Mouse (Mus musculus): ENCODE data around the gene AC161166.1. TPM values are rescaled to one million over a fixed set of nuclear protein-coding genes. Genes with fewer than 3 reads are reported as not detected.
A peak's percentile ranks its signal among the peaks of the same experiment; 100 is the strongest.
"Not testable (repeated sequence)": the region's sequence is repeated elsewhere in the genome, so short reads cannot be mapped to it uniquely, and the experiment has no call there.

AC161166.1 gene
- total and polyA plus RNA-seq, 2 experiments from 2014 or later = 0.10 TPM; not detected in 1

GRCm38 (mm10) chr7:24517077-24517476, 4.8 kb upstream of the AC161166.1 start:
- TF ChIP-seq EP300 (IDR thresholded peaks at IDR 0.05; ENCODE audit: low read depth) (no peak), CTCF (IDR thresholded peaks at IDR 0.05; ENCODE audit: low read depth) (no peak)
- Histone ChIP-seq H3K4me2 (ENCODE audit: low read depth, low read length) (no peak overlapping the region), H3K36me3 (replicated peaks; ENCODE audit: control insufficient read depth, insufficient read depth, low read length) (no peaks in the 10 kb centered on the region), H3K27ac (ENCODE audit: low read depth) (no peak overlapping the region), H3K9me3 (replicated peaks; ENCODE audit: control insufficient read depth, low read length) (no peaks in the 10 kb centered on the region), H3K9ac (replicated peaks; ENCODE audit: low read depth, low read length) (no peak overlapping the region), H3K4me1 (ENCODE audit: control insufficient read depth, insufficient read depth) (no peaks in the 10 kb centered on the region), H3K4me3 (ENCODE audit: low read depth, low read length) (no peak overlapping the region), H3K27me3 (ENCODE audit: control insufficient read depth, insufficient read depth, low read length) (no peaks in the 10 kb centered on the region)
- 48% methylated on average over 5 of the region's 5 CpGs for WGBS
- DNase-seq (ENCODE audit: low spot score) (no peak), ATAC-seq (ENCODE audit: insufficient read depth, low read depth) (no peak)

- not testable (repeated sequence) for H3K27me3 ChIP-seq (ENCODE audit: control insufficient read depth, insufficient read depth, low read length); DNase-seq (ENCODE audit: low spot score); H3K4me3 ChIP-seq (ENCODE audit: low read depth, low read length); H3K9ac ChIP-seq (replicated peaks; ENCODE audit: low read depth, low read length); ATAC-seq (ENCODE audit: insufficient read depth, low read depth); H3K27ac ChIP-seq (ENCODE audit: low read depth); H3K9me3 ChIP-seq (replicated peaks; ENCODE audit: control insufficient read depth, low read length); H3K4me1 ChIP-seq (ENCODE audit: control insufficient read depth, insufficient read depth); H3K36me3 ChIP-seq (replicated peaks; ENCODE audit: control insufficient read depth, insufficient read depth, low read length); H3K4me2 ChIP-seq (ENCODE audit: low read depth, low read length)
- peak; percentile 11; the same call in 1 of the 2 replicates for TF ChIP-seq CTCF (IDR thresholded peaks at IDR 0.05; ENCODE audit: low read depth)
- WGBS = 73% methylated on average over 8 of the region's 8 CpGs
Observed at GRCm38 (mm10) chr7:24516319-24516718, 4.1 kb upstream of the AC161166.1 start.

- no peak for ATAC-seq (ENCODE audit: insufficient read depth, low read depth)
Observed at GRCm38 (mm10) chr7:24507726-24508114, 4.5 kb downstream of the AC161166.1 start.

GRCm38 (mm10) chr7:24506838-24507725, 5.2 kb downstream of the AC161166.1 start, which contains the start of gene Zfp428:
Gene Zfp428 (plus strand): TSS chr7:24507006.
- Histone ChIP-seq H3K27ac (ENCODE audit: low read depth) (peak within 1 kb of the TSS; percentile 98), H3K4me2 (ENCODE audit: low read depth, low read length) (peak within 1 kb of the TSS; percentile 97), H3K36me3 (replicated peaks; ENCODE audit: control insufficient read depth, insufficient read depth, low read length) (no peaks in the 10 kb centered on the region), H3K27me3 (ENCODE audit: control insufficient read depth, insufficient read depth, low read length) (0 out of 2 replicates have a peak, but pooled peaks cover 9% of the 10 kb centered on the region), H3K9me3 (replicated peaks; ENCODE audit: control insufficient read depth, low read length) (no peaks in the 10 kb centered on the region), H3K4me3 (ENCODE audit: low read depth, low read length) (peak within 1 kb of the TSS; percentile 64), H3K9ac (replicated peaks; ENCODE audit: low read depth, low read length) (peak within 1 kb of the TSS; percentile 90), H3K4me1 (ENCODE audit: control insufficient read depth, insufficient read depth) (peaks cover 31% of the 10 kb centered on the region)
- TF ChIP-seq EP300 (IDR thresholded peaks at IDR 0.05; ENCODE audit: low read depth) = peak; percentile 65; the same call in 1 of the 2 replicates
- no peak for TF ChIP-seq CTCF (IDR thresholded peaks at IDR 0.05; ENCODE audit: low read depth)
- WGBS = under 1% methylated on average over 83 of the region's 84 CpGs
- ATAC-seq (ENCODE audit: insufficient read depth, low read depth) = peak; percentile 88
- peak; percentile 79 for DNase-seq (ENCODE audit: low spot score)

More at GRCm38 (mm10) chr7:24507726-24508114, 4.5 kb downstream of the AC161166.1 start:
- DNase-seq (ENCODE audit: low spot score) = no peak
- Histone ChIP-seq H3K9me3 (replicated peaks; ENCODE audit: control insufficient read depth, low read length) (no peaks in the 10 kb centered on the region), H3K4me2 (ENCODE audit: low read depth, low read length) (peak overlapping the region; percentile 97), H3K9ac (replicated peaks; ENCODE audit: low read depth, low read length) (peak overlapping the region; percentile 90), H3K27me3 (ENCODE audit: control insufficient read depth, insufficient read depth, low read length) (0 out of 2 replicates have a peak, but pooled peaks cover 5% of the 10 kb centered on the region), H3K36me3 (replicated peaks; ENCODE audit: control insufficient read depth, insufficient read depth, low read length) (no peaks in the 10 kb centered on the region), H3K27ac (ENCODE audit: low read depth) (peak overlapping the region; percentile 98), H3K4me1 (ENCODE audit: control insufficient read depth, insufficient read depth) (peaks cover 31% of the 10 kb centered on the region), H3K4me3 (ENCODE audit: low read depth, low read length) (peak overlapping the region; percentile 64)
- WGBS = under 1% methylated on average over 20 of the region's 20 CpGs
- TF ChIP-seq EP300 (IDR thresholded peaks at IDR 0.05; ENCODE audit: low read depth) (0 out of 2 replicates have a peak, but pooled peaks have one; percentile 7), CTCF (IDR thresholded peaks at IDR 0.05; ENCODE audit: low read depth) (no peak)

GRCm38 (mm10) chr7:24506476-24506837, 5.8 kb downstream of the AC161166.1 start:
- peak; percentile 24 for ATAC-seq (ENCODE audit: insufficient read depth, low read depth)
- H3K4me1 ChIP-seq (ENCODE audit: control insufficient read depth, insufficient read depth) = peaks cover 31% of the 10 kb centered on the region
- peaks cover 13% of the 10 kb centered on the region for H3K27me3 ChIP-seq (ENCODE audit: control insufficient read depth, insufficient read depth, low read length)
- H3K36me3 ChIP-seq (replicated peaks; ENCODE audit: control insufficient read depth, insufficient read depth, low read length) = no peaks in the 10 kb centered on the region
- H3K9ac ChIP-seq (replicated peaks; ENCODE audit: low read depth, low read length) = peak overlapping the region; percentile 90
- peak overlapping the region; percentile 64 for H3K4me3 ChIP-seq (ENCODE audit: low read depth, low read length)
- peak overlapping the region; percentile 97 for H3K4me2 ChIP-seq (ENCODE audit: low read depth, low read length)
- H3K27ac ChIP-seq (ENCODE audit: low read depth) = peak overlapping the region; percentile 98
- H3K9me3 ChIP-seq (replicated peaks; ENCODE audit: control insufficient read depth, low read length) = no peaks in the 10 kb centered on the region
- DNase-seq (ENCODE audit: low spot score) = peak; percentile 89
- WGBS = 4% methylated on average over 12 of the region's 12 CpGs
- TF ChIP-seq EP300 (IDR thresholded peaks at IDR 0.05; ENCODE audit: low read depth) (no peak), CTCF (IDR thresholded peaks at IDR 0.05; ENCODE audit: low read depth) (no peak)
